Mouse (Mus musculus): ENCODE measurements around the gene Gm2012. TPM values are rescaled to one million over a fixed set of nuclear protein-coding genes. Genes with fewer than 3 reads are reported as not detected.

The Gm2012 gene
- not detected in 2 replicates for polyA plus RNA-seq (2012; rRNA removed)

DNA sequence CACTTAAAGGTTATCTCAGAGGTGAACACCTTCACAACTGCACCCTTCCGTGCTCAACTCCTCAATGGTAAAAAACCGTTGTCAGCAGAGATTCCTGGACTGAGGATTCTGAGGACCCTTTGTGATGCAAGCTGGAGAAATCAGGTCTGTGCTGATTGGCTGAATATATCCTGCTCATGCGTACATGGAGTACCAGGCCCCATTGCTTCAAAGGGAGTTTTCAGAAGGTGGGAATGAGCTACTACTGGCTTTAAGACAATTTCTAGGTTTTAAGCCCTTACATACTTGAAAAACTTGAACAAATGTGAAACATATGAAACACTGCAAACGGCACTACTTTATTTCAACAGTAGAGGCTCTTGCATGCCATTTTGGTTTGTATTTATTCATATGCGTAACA is at the start of gene Gm2012:
Gene Gm2012, minus strand, starts transcription at position 101 of the 400 bp plus-strand sequence.

Other genes with a start within 250 kb of the Gm2012 start
- not detected in 2 replicates for gene Gm5168, start 180.3 kb downstream of the Gm2012 start, polyA plus RNA-seq (2012; rRNA removed)
- gene Gm2030, start 78.7 kb upstream of the Gm2012 start, polyA plus RNA-seq (2012; rRNA removed), result not detected in 2 replicates